Mouse (Mus musculus) heart, adult 2 months (tissue): ENCODE data around the gene Sema3g. TPM values are rescaled to one million over a fixed set of nuclear protein-coding genes. Genes with fewer than 3 reads are reported as not detected.

Experiments
- DNase-seq, 2 experiments: peaks; one replicate each; pipeline ENCODE4 v3.0.0; 2021
- H3K27ac ChIP-seq: fragments of 200-600 bp; 2 replicates; pipeline ENCODE4 v1.8.1; 2022
- H3K27me3 ChIP-seq: fragments of 200-500 bp; 2 replicates; pipeline ENCODE4 v1.6.1; 2012; ENCODE audit warnings: mild to moderate bottlenecking, low read length, inconsistent platforms, mixed read lengths; ENCODE audit not compliant: control insufficient read depth, insufficient read depth
- H3K36me3 ChIP-seq: fragments of 200-500 bp; 2 replicates; pipeline ENCODE4 v1.6.1; 2012; ENCODE audit warnings: low read length, inconsistent platforms; ENCODE audit not compliant: control insufficient read depth, insufficient read depth
- H3K4me1 ChIP-seq: fragments of 200-500 bp; 2 replicates; pipeline ENCODE4 v1.6.1; 2011; ENCODE audit warnings: low read length; ENCODE audit not compliant: control insufficient read depth, insufficient read depth
- H3K4me3 ChIP-seq: fragments of 200-600 bp; 2 replicates; pipeline ENCODE4 v1.8.1; 2022
- H3K79me2 ChIP-seq: fragments of 200-500 bp; replicated peaks from 2 replicates; pipeline ENCODE4 v1.6.1; 2012; ENCODE audit warnings: mild to moderate bottlenecking, inconsistent platforms, low read length, moderate library complexity, mixed read lengths; ENCODE audit not compliant: control insufficient read depth, insufficient read depth
- H3K9ac ChIP-seq: fragments of 200-500 bp; 2 replicates; pipeline ENCODE4 v1.6.1; 2012; ENCODE audit warnings: low read depth, mild to moderate bottlenecking, control low read depth, inconsistent platforms, low read length, mixed read lengths
- CTCF ChIP-seq: fragments of 200-600 bp; IDR thresholded peaks from 2 replicates; pipeline ENCODE4 v1.8.1; 2022; ENCODE audit warnings: antibody characterized with exemption, mild to moderate bottlenecking, moderate library complexity
- EP300 ChIP-seq: fragments of 200-500 bp; IDR thresholded peaks from 2 replicates; pipeline ENCODE4 v1.6.1; 2011; ENCODE audit warnings: low read depth, low read length, control low read depth; ENCODE audit not compliant: insufficient read depth
- POLR2A ChIP-seq: fragments of 200-500 bp; IDR thresholded peaks from 2 replicates; pipeline ENCODE4 v1.6.1; 2011; ENCODE audit warnings: mild to moderate bottlenecking, low read depth, low read length, control low read depth; ENCODE audit not compliant: insufficient read depth
- WGBS: fragments of 180-500 bp; shearing (Covaris S2); methylation state at CpG from one replicate; pipeline ENCODE4 v1.1.7; 2018; 5-methylcytosine and 5-hydroxymethylcytosine counted together
- intact Hi-C: fragments of 180-260 bp; cut with DNase I; formaldehyde crosslinking; loops from one replicate; pipeline ENCODE4 v1.15.1; 2025
- polyA plus RNA-seq: library from polyadenylated mRNA; depleted of rRNA; stranded (reverse); fragments of >200 nt; gene quantifications from 2 replicates; pipeline ENCODE4 v1.2.3, GENCODE M21; 2012
- total RNA-seq, 2 experiments: library from RNA; stranded (reverse); gene quantifications; 2 replicates each; pipeline ENCODE4 v1.2.3; 2021

Sema3g gene
- total and polyA plus RNA-seq, 3 experiments: 6.1 to 15.1 (median 15.0) TPM

GRCm38 (mm10) chr14:31250222-31251083 is 32.8 kb downstream of the Sema3g start:
- H3K4me3 ChIP-seq: peak overlapping the region; percentile 99
- H3K4me1 ChIP-seq: peaks cover 3% of the 10 kb centered on the region
- H3K27ac ChIP-seq: peak overlapping the region; percentile 90
- H3K9ac ChIP-seq: peak overlapping the region; percentile 93
- DNase-seq: no peak
- no peaks in the 10 kb centered on the region; the same call in 1 of the 2 replicates for H3K36me3 ChIP-seq
- TF ChIP-seq EP300 (no peak), POLR2A (no peak), CTCF (no peak)
- H3K27me3 ChIP-seq: no peaks in the 10 kb centered on the region
- 13% methylated on average over 38 of the region's 38 CpGs for WGBS
- intact Hi-C loops: loop anchor here (2.0 to 5.0 kb wide), 3 partner anchors 34 to 118 kb away; partner anchors contain the start of genes Capn7, Nisch, Nt5dc2 and Sema3g
- H3K79me2 ChIP-seq: no peaks in the 10 kb centered on the region

- Histone ChIP-seq H3K9ac (peak within 1 kb of the TSS; percentile 93), H3K4me1 (peaks cover 3% of the 10 kb centered on the region), H3K4me3 (peak within 1 kb of the TSS; percentile 99), H3K27ac (peak within 1 kb of the TSS; percentile 90), H3K79me2 (no peaks in the 10 kb centered on the region), H3K36me3 (no peaks in the 10 kb centered on the region; the same call in 1 of the 2 replicates), H3K27me3 (no peaks in the 10 kb centered on the region)
- DNase-seq: peak; percentile 96 to 99
- intact Hi-C loops: loop anchor here (2.0 to 5.0 kb wide), 3 partner anchors 34 to 119 kb away; partner anchors contain the start of genes Capn7, Nisch, Nt5dc2 and Sema3g
- under 1% methylated on average over 72 of the region's 75 CpGs for WGBS
- TF ChIP-seq CTCF (peak; percentile 41), EP300 (0 out of 2 replicates have a peak, but pooled peaks have one; percentile 40), POLR2A (peak; percentile 81)
Observed at GRCm38 (mm10) chr14:31251084-31251604, 33.5 kb downstream of the Sema3g start, which contains the start of the genes Phf7 and Bap1. TSS of gene Phf7 (minus strand) at chr14:31251317. TSS of gene Bap1 (plus strand) at chr14:31251450.

- no peaks in the 10 kb centered on the region; the same call in 1 of the 2 replicates for H3K36me3 ChIP-seq
- no peak for DNase-seq
Observed at GRCm38 (mm10) chr14:31251626-31252025, 34.0 kb downstream of the Sema3g start.

GRCm38 (mm10) chr14:31252091-31252490 is 34.4 kb downstream of the Sema3g start:
- Histone ChIP-seq H3K27ac (no peak overlapping the region), H3K36me3 (no peaks in the 10 kb centered on the region; the same call in 1 of the 2 replicates), H3K4me1 (peaks cover 3% of the 10 kb centered on the region), H3K9ac (no peak overlapping the region), H3K4me3 (peak overlapping the region; percentile 99), H3K27me3 (no peaks in the 10 kb centered on the region), H3K79me2 (no peaks in the 10 kb centered on the region)
- DNase-seq: no peak
- TF ChIP-seq EP300 (no peak), CTCF (no peak), POLR2A (no peak)
- intact Hi-C loops: loop anchor here (5.0 kb wide), 2 partner anchors 85 to 120 kb away; partner anchors contain the start of genes Capn7 and Nt5dc2
- WGBS: 78% methylated on average over 5 of the region's 5 CpGs

More at GRCm38 (mm10) chr14:31251626-31252025, 34.0 kb downstream of the Sema3g start:
- peak overlapping the region; percentile 99 for H3K4me3 ChIP-seq
- peak overlapping the region; percentile 92 for H3K9ac ChIP-seq
- peaks cover 3% of the 10 kb centered on the region for H3K4me1 ChIP-seq
- no peak for TF ChIP-seq CTCF
- TF ChIP-seq POLR2A: no peak
- H3K27ac ChIP-seq: peak overlapping the region; percentile 90
- under 1% methylated on average over 18 of the region's 18 CpGs for WGBS
- no peaks in the 10 kb centered on the region for H3K27me3 ChIP-seq
- intact Hi-C loops: loop anchor here (2.0 to 5.0 kb wide), 3 partner anchors 35 to 119 kb away; partner anchors contain the start of genes Capn7, Nisch, Nt5dc2 and Sema3g
- no peaks in the 10 kb centered on the region for H3K79me2 ChIP-seq

GRCm38 (mm10) chr14:31258476-31259050 is 40.9 kb downstream of the Sema3g start:
- Histone ChIP-seq H3K27ac (no peak overlapping the region), H3K79me2 (no peaks in the 10 kb centered on the region), H3K4me3 (no peak overlapping the region), H3K4me1 (no peaks in the 10 kb centered on the region), H3K36me3 (no peaks in the 10 kb centered on the region), H3K9ac (no peak overlapping the region), H3K27me3 (no peaks in the 10 kb centered on the region)
- 92% methylated on average over 14 of the region's 14 CpGs for WGBS
- TF ChIP-seq CTCF (no peak), POLR2A (no peak), EP300 (no peak)
- intact Hi-C loops: no loop called here
- DNase-seq: no peak
